Mouse (Mus musculus): ENCODE results near the gene Safb. TPM values are rescaled to one million over a fixed set of nuclear protein-coding genes. Genes with fewer than 3 reads are reported as not detected.

The Safb gene
- polyA plus RNA-seq, 1 experiment from 2014 or later: 88.5 TPM

GRCm38 (mm10) chr17:56546576-56546975 lies 38.0 kb upstream of the Safb start:
- Histone ChIP-seq H3K4me1 (ENCODE audit: control insufficient read depth, insufficient read depth, low read length) (peaks cover 5% of the 10 kb centered on the region; the same call in 1 of the 2 replicates), H3K4me2 (ENCODE audit: low read depth, low read length) (no peak overlapping the region), H3K27me3 (ENCODE audit: control insufficient read depth, insufficient read depth, low read length) (no peaks in the 10 kb centered on the region), H3K4me3 (replicated peaks; ENCODE audit: low read length) (no peak overlapping the region), H3K36me3 (ENCODE audit: control insufficient read depth, insufficient read depth, low read length) (no peaks in the 10 kb centered on the region), H3K27ac (ENCODE audit: low read length) (no peak overlapping the region), H3K9ac (ENCODE audit: low read length) (no peak overlapping the region), H3K9me3 (replicated peaks; ENCODE audit: control insufficient read depth, low read length) (no peaks in the 10 kb centered on the region)
- 77% methylated on average over 5 of the region's 5 CpGs for WGBS
- ATAC-seq (ENCODE audit: insufficient read depth, low FRiP score): no peak

GRCm38 (mm10) chr17:56547116-56547845 lies 37.3 kb upstream of the Safb start:
- ATAC-seq (ENCODE audit: insufficient read depth, low FRiP score): no peak

GRCm38 (mm10) chr17:56547846-56548604 lies 36.6 kb upstream of the Safb start:
- no peak overlapping the region for H3K4me2 ChIP-seq (ENCODE audit: low read depth, low read length)
- whole genome bisulfite sequencing: 70% methylated on average over 9 of the region's 9 CpGs
- no peak overlapping the region for H3K9ac ChIP-seq (ENCODE audit: low read length)
- H3K9me3 ChIP-seq (replicated peaks; ENCODE audit: control insufficient read depth, low read length): no peaks in the 10 kb centered on the region
- ATAC-seq (ENCODE audit: insufficient read depth, low FRiP score): no peak
- H3K27ac ChIP-seq (ENCODE audit: low read length): no peak overlapping the region
- no peaks in the 10 kb centered on the region for H3K27me3 ChIP-seq (ENCODE audit: control insufficient read depth, insufficient read depth, low read length)
- H3K36me3 ChIP-seq (ENCODE audit: control insufficient read depth, insufficient read depth, low read length): no peaks in the 10 kb centered on the region
- H3K4me1 ChIP-seq (ENCODE audit: control insufficient read depth, insufficient read depth, low read length): peaks cover 5% of the 10 kb centered on the region; the same call in 1 of the 2 replicates
- no peak overlapping the region for H3K4me3 ChIP-seq (replicated peaks; ENCODE audit: low read length)

More at GRCm38 (mm10) chr17:56547116-56547845, 37.3 kb upstream of the Safb start:
- Histone ChIP-seq H3K9ac (ENCODE audit: low read length) (no peak overlapping the region), H3K27ac (ENCODE audit: low read length) (no peak overlapping the region), H3K4me3 (replicated peaks; ENCODE audit: low read length) (no peak overlapping the region), H3K36me3 (ENCODE audit: control insufficient read depth, insufficient read depth, low read length) (no peaks in the 10 kb centered on the region), H3K4me1 (ENCODE audit: control insufficient read depth, insufficient read depth, low read length) (peaks cover 5% of the 10 kb centered on the region; the same call in 1 of the 2 replicates), H3K9me3 (replicated peaks; ENCODE audit: control insufficient read depth, low read length) (no peaks in the 10 kb centered on the region), H3K27me3 (ENCODE audit: control insufficient read depth, insufficient read depth, low read length) (no peaks in the 10 kb centered on the region), H3K4me2 (ENCODE audit: low read depth, low read length) (no peak overlapping the region)
- WGBS: 71% methylated on average over 17 of the region's 17 CpGs

GRCm38 (mm10) chr17:56548605-56549105 lies 36.0 kb upstream of the Safb start:
- Histone ChIP-seq H3K4me2 (ENCODE audit: low read depth, low read length) (no peak overlapping the region), H3K9ac (ENCODE audit: low read length) (no peak overlapping the region), H3K36me3 (ENCODE audit: control insufficient read depth, insufficient read depth, low read length) (no peaks in the 10 kb centered on the region), H3K4me3 (replicated peaks; ENCODE audit: low read length) (no peak overlapping the region), H3K9me3 (replicated peaks; ENCODE audit: control insufficient read depth, low read length) (no peaks in the 10 kb centered on the region), H3K27me3 (ENCODE audit: control insufficient read depth, insufficient read depth, low read length) (no peaks in the 10 kb centered on the region), H3K27ac (ENCODE audit: low read length) (no peak overlapping the region), H3K4me1 (ENCODE audit: control insufficient read depth, insufficient read depth, low read length) (peaks cover 5% of the 10 kb centered on the region; the same call in 1 of the 2 replicates)
- no peak for ATAC-seq (ENCODE audit: insufficient read depth, low FRiP score)
- 67% methylated on average over 4 of the region's 4 CpGs for WGBS

- Histone ChIP-seq H3K4me1 (ENCODE audit: control insufficient read depth, insufficient read depth, low read length) (peaks cover 5% of the 10 kb centered on the region; the same call in 1 of the 2 replicates), H3K4me3 (replicated peaks; ENCODE audit: low read length) (no peak overlapping the region), H3K4me2 (ENCODE audit: low read depth, low read length) (no peak overlapping the region), H3K36me3 (ENCODE audit: control insufficient read depth, insufficient read depth, low read length) (no peaks in the 10 kb centered on the region), H3K9ac (ENCODE audit: low read length) (0 out of 2 replicates have a peak overlapping the region, but pooled peaks have one; percentile 25), H3K27me3 (ENCODE audit: control insufficient read depth, insufficient read depth, low read length) (no peaks in the 10 kb centered on the region), H3K9me3 (replicated peaks; ENCODE audit: control insufficient read depth, low read length) (no peaks in the 10 kb centered on the region), H3K27ac (ENCODE audit: low read length) (peak overlapping the region; percentile 67)
- 63% methylated on average over 12 of the region's 12 CpGs for WGBS
- ATAC-seq (ENCODE audit: insufficient read depth, low FRiP score): peak; percentile 18; the same call in 1 of the 2 replicates
Observed at GRCm38 (mm10) chr17:56550784-56551475, 33.7 kb upstream of the Safb start.

GRCm38 (mm10) chr17:56551841-56552581 lies 32.6 kb upstream of the Safb start:
- no peaks in the 10 kb centered on the region for H3K27me3 ChIP-seq (ENCODE audit: control insufficient read depth, insufficient read depth, low read length)
- H3K36me3 ChIP-seq (ENCODE audit: control insufficient read depth, insufficient read depth, low read length): no peaks in the 10 kb centered on the region
- no peak overlapping the region for H3K4me2 ChIP-seq (ENCODE audit: low read depth, low read length)
- H3K4me1 ChIP-seq (ENCODE audit: control insufficient read depth, insufficient read depth, low read length): peaks cover 5% of the 10 kb centered on the region; the same call in 1 of the 2 replicates
- H3K4me3 ChIP-seq (replicated peaks; ENCODE audit: low read length): no peak overlapping the region
- H3K9me3 ChIP-seq (replicated peaks; ENCODE audit: control insufficient read depth, low read length): no peaks in the 10 kb centered on the region
- no peak overlapping the region for H3K9ac ChIP-seq (ENCODE audit: low read length)
- H3K27ac ChIP-seq (ENCODE audit: low read length): peak overlapping the region; percentile 67; the same call in 1 of the 2 replicates
- no peak for ATAC-seq (ENCODE audit: insufficient read depth, low FRiP score)
- WGBS: 85% methylated on average over 6 of the region's 6 CpGs

- no peak for ATAC-seq (ENCODE audit: insufficient read depth, low FRiP score)
- H3K27ac ChIP-seq (ENCODE audit: low read length): no peak overlapping the region
- H3K4me2 ChIP-seq (ENCODE audit: low read depth, low read length): peak overlapping the region; percentile 44
- H3K4me3 ChIP-seq (replicated peaks; ENCODE audit: low read length): peak overlapping the region; percentile 42
- WGBS: 64% methylated on average over 5 of the region's 5 CpGs
- H3K36me3 ChIP-seq (ENCODE audit: control insufficient read depth, insufficient read depth, low read length): no peaks in the 10 kb centered on the region
- H3K27me3 ChIP-seq (ENCODE audit: control insufficient read depth, insufficient read depth, low read length): no peaks in the 10 kb centered on the region
- H3K9me3 ChIP-seq (replicated peaks; ENCODE audit: control insufficient read depth, low read length): no peaks in the 10 kb centered on the region
- peaks cover 5% of the 10 kb centered on the region; the same call in 1 of the 2 replicates for H3K4me1 ChIP-seq (ENCODE audit: control insufficient read depth, insufficient read depth, low read length)
- no peak overlapping the region for H3K9ac ChIP-seq (ENCODE audit: low read length)
Observed at GRCm38 (mm10) chr17:56552781-56553363, 31.8 kb upstream of the Safb start.

- H3K4me1 ChIP-seq (ENCODE audit: control insufficient read depth, insufficient read depth, low read length): peaks cover 5% of the 10 kb centered on the region; the same call in 1 of the 2 replicates
- H3K27ac ChIP-seq (ENCODE audit: low read length): peak within 1 kb of the TSS; percentile 85
- peak within 1 kb of the TSS; percentile 42 for H3K4me3 ChIP-seq (replicated peaks; ENCODE audit: low read length)
- H3K9ac ChIP-seq (ENCODE audit: low read length): peak within 1 kb of the TSS; percentile 64
- WGBS: 57% methylated on average over 20 of the region's 20 CpGs
- no peaks in the 10 kb centered on the region for H3K27me3 ChIP-seq (ENCODE audit: control insufficient read depth, insufficient read depth, low read length)
- ATAC-seq (ENCODE audit: insufficient read depth, low FRiP score): peak; percentile 92
- no peaks in the 10 kb centered on the region for H3K9me3 ChIP-seq (replicated peaks; ENCODE audit: control insufficient read depth, low read length)
- H3K4me2 ChIP-seq (ENCODE audit: low read depth, low read length): peak within 1 kb of the TSS; percentile 44
- H3K36me3 ChIP-seq (ENCODE audit: control insufficient read depth, insufficient read depth, low read length): no peaks in the 10 kb centered on the region
Observed at GRCm38 (mm10) chr17:56554122-56554551, 30.5 kb upstream of the Safb start, which contains the start of gene Gm20219. Gene Gm20219 (minus strand): TSS chr17:56554387.
